ENCODE assay signal across 30 mouse cellular contexts in the genomic region with DNA sequence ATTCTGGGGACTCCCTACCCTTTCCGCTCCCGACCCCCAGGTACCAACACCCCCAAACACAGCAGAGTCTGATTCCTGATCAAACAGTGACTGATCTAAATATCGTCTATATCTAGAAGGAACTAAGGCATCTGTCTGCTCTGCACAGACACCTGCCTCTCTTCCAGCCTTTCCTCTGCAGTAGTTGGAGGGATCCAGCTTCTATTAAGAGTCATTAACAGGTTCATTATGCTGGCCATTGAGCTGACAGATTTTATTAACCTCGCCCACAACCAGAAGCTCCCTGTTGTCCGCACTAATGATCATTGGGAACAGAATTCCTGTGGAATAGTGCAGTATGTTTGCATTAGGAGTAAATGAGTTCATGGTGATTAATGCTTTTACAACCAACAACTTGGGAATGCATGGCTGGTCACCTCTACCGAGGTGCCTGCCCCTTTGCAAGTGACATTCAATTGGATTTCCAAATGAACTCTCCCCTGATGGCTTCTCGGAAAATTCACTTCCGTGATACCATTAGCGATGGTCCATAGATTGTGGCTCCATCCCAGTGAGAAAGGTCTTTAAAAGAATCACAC.
DNase-seq lines count a peak whose midpoint lies in the region; ATAC-seq lines count a peak whose summit lies in the region.
"Had no signal": no experiment of that assay in that cellular context is flagged by ENCODE, and none has a peak within 500 bp of the region (broad histone marks: within the 10 kb centered on the region; RNA-seq: fewer than 3 reads in every experiment).

No protein-coding gene starts in this region.

- no peak overlapping the region for H3K9ac ChIP-seq in forebrain, embryonic 13.5 days
- no peak overlapping the region for H3K9ac ChIP-seq in forebrain, embryonic 16.5 days (replicated peaks; ENCODE audit: low read depth, low read length)
- H3K9ac ChIP-seq in kidney, embryonic 15.5 days: no peak overlapping the region
- no peak overlapping the region for H3K9ac ChIP-seq in kidney, embryonic 14.5 days (ENCODE audit: low read depth, low read length)
- no peak overlapping the region for H3K9ac ChIP-seq in neural tube, embryonic 14.5 days (replicated peaks; ENCODE audit: low read depth, low read length)
- no peak overlapping the region for H3K9ac ChIP-seq in intestine, embryonic 15.5 days
- H3K9ac ChIP-seq: forebrain, embryonic 15.5 days; limb, embryonic 15.5 days; liver, embryonic 13.5 days had no signal

- no peaks in the 10 kb centered on the region for H3K27me3 ChIP-seq in forebrain, embryonic 13.5 days
- H3K27me3 ChIP-seq in forebrain, embryonic 16.5 days (replicated peaks; ENCODE audit: control insufficient read depth, insufficient read depth, low read length): peaks cover 4% of the 10 kb centered on the region; the same call in 1 of the 2 replicates
- H3K27me3 ChIP-seq in kidney, embryonic 15.5 days: peaks cover 11% of the 10 kb centered on the region; the same call in 1 of the 2 replicates
- H3K27me3 ChIP-seq in kidney, embryonic 14.5 days (ENCODE audit: control insufficient read depth, insufficient read depth, low read length): no peaks in the 10 kb centered on the region
- H3K27me3 ChIP-seq in neural tube, embryonic 14.5 days (ENCODE audit: control insufficient read depth, insufficient read depth, low read length): no peaks in the 10 kb centered on the region
- no peaks in the 10 kb centered on the region for H3K27me3 ChIP-seq in intestine, embryonic 15.5 days (replicated peaks)
- H3K27me3 ChIP-seq: CH12.LX; forebrain, embryonic 15.5 days; limb, embryonic 15.5 days; liver, embryonic 13.5 days; megakaryocyte, embryonic 14.5 days had no signal

- no peak overlapping the region for H3K4me2 ChIP-seq in forebrain, embryonic 13.5 days
- H3K4me2 ChIP-seq in forebrain, embryonic 16.5 days (ENCODE audit: low read length): no peak overlapping the region
- H3K4me2 ChIP-seq in kidney, embryonic 15.5 days: no peak overlapping the region
- no peak overlapping the region for H3K4me2 ChIP-seq in kidney, embryonic 14.5 days (replicated peaks; ENCODE audit: low read depth, low read length)
- no peak overlapping the region for H3K4me2 ChIP-seq in neural tube, embryonic 14.5 days (ENCODE audit: low read depth, low read length)
- no peak overlapping the region for H3K4me2 ChIP-seq in intestine, embryonic 15.5 days (replicated peaks)
- H3K4me2 ChIP-seq: forebrain, embryonic 15.5 days; heart, embryonic 11.5 days; limb, embryonic 15.5 days; liver, embryonic 13.5 days had no signal

- peak; percentile 51 for DNase-seq in Muller cell, postnatal 12 days (ENCODE audit: inconsistent ontology term)
- no peak for DNase-seq in frontal cortex, postnatal 36 days (ENCODE audit: low spot score in 2 of 2)
- DNase-seq: adrenal gland, adult 8-10 months; cerebellum, adult 11 months; cerebellum, adult 9-10 months; cerebellum, postnatal 36 days; gastrocnemius, postnatal 25 days; heart, adult 11 months; heart, postnatal 36 days; kidney, adult 18-20 months; kidney, postnatal 10 days; layer of hippocampus, adult 9-11 months; liver, embryonic 13.5 days; lung, adult 18-20 months; lung, postnatal 4 days; midbrain, embryonic 14.5 days had no signal

- H3K4me3 ChIP-seq in forebrain, embryonic 13.5 days: no peak overlapping the region
- no peak overlapping the region for H3K4me3 ChIP-seq in forebrain, embryonic 16.5 days (replicated peaks; ENCODE audit: low read length)
- no peak overlapping the region for H3K4me3 ChIP-seq in kidney, embryonic 15.5 days (replicated peaks)
- H3K4me3 ChIP-seq in kidney, embryonic 14.5 days (ENCODE audit: low read length): no peak overlapping the region
- no peak overlapping the region for H3K4me3 ChIP-seq in neural tube, embryonic 14.5 days (ENCODE audit: low read depth, low read length)
- no peak overlapping the region for H3K4me3 ChIP-seq in intestine, embryonic 15.5 days (replicated peaks)
- H3K4me3 ChIP-seq: forebrain, embryonic 15.5 days; limb, embryonic 10.5 days; limb, embryonic 15.5 days; liver, embryonic 13.5 days; megakaryocyte, embryonic 14.5 days had no signal

- H3K36me3 ChIP-seq in forebrain, embryonic 13.5 days (ENCODE audit: poor library complexity, severe bottlenecking): no peaks in the 10 kb centered on the region
- H3K36me3 ChIP-seq in forebrain, embryonic 16.5 days (ENCODE audit: control insufficient read depth, insufficient read depth): no peaks in the 10 kb centered on the region
- no peaks in the 10 kb centered on the region for H3K36me3 ChIP-seq in kidney, embryonic 15.5 days
- no peaks in the 10 kb centered on the region for H3K36me3 ChIP-seq in kidney, embryonic 14.5 days (ENCODE audit: control insufficient read depth, insufficient read depth, low read length)
- no peaks in the 10 kb centered on the region for H3K36me3 ChIP-seq in neural tube, embryonic 14.5 days (ENCODE audit: control insufficient read depth, insufficient read depth, low read length)
- H3K36me3 ChIP-seq in intestine, embryonic 15.5 days: no peaks in the 10 kb centered on the region
- H3K36me3 ChIP-seq: forebrain, embryonic 15.5 days; limb, embryonic 10.5 days; limb, embryonic 15.5 days; liver, embryonic 13.5 days had no signal

- H3K4me1 ChIP-seq in forebrain, embryonic 13.5 days: peaks cover 7% of the 10 kb centered on the region; the same call in 1 of the 2 replicates
- peaks cover 5% of the 10 kb centered on the region; the same call in 1 of the 2 replicates for H3K4me1 ChIP-seq in forebrain, embryonic 16.5 days (replicated peaks; ENCODE audit: control insufficient read depth, insufficient read depth, low read length)
- H3K4me1 ChIP-seq in kidney, embryonic 15.5 days: peaks cover 8% of the 10 kb centered on the region
- H3K4me1 ChIP-seq in kidney, embryonic 14.5 days (ENCODE audit: control insufficient read depth, insufficient read depth, low read length): peaks cover 5% of the 10 kb centered on the region; the same call in 1 of the 2 replicates
- H3K4me1 ChIP-seq in neural tube, embryonic 14.5 days (ENCODE audit: control insufficient read depth, insufficient read depth, low read length): no peaks in the 10 kb centered on the region
- no peaks in the 10 kb centered on the region for H3K4me1 ChIP-seq in intestine, embryonic 15.5 days (replicated peaks)
- H3K4me1 ChIP-seq: liver, embryonic 13.5 days; megakaryocyte, embryonic 14.5 days had no signal

- H3K9me3 ChIP-seq in forebrain, embryonic 13.5 days (replicated peaks): no peaks in the 10 kb centered on the region
- H3K9me3 ChIP-seq in forebrain, embryonic 16.5 days (ENCODE audit: control insufficient read depth, low read length): no peaks in the 10 kb centered on the region
- H3K9me3 ChIP-seq in kidney, embryonic 15.5 days (replicated peaks): no peaks in the 10 kb centered on the region
- H3K9me3 ChIP-seq in kidney, embryonic 14.5 days (ENCODE audit: control insufficient read depth, low read length): no peaks in the 10 kb centered on the region
- no peaks in the 10 kb centered on the region for H3K9me3 ChIP-seq in neural tube, embryonic 14.5 days (ENCODE audit: control insufficient read depth, low read length)
- no peaks in the 10 kb centered on the region for H3K9me3 ChIP-seq in intestine, embryonic 15.5 days
- H3K9me3 ChIP-seq: forebrain, embryonic 15.5 days; limb, embryonic 10.5 days; limb, embryonic 15.5 days; liver, embryonic 13.5 days had no signal

- 58% methylated on average over 9 of the region's 9 CpGs for WGBS in forebrain, embryonic 13.5 days
- WGBS in forebrain, embryonic 16.5 days: 48% methylated on average over 9 of the region's 9 CpGs
- 45% methylated on average over 9 of the region's 9 CpGs for WGBS in kidney, embryonic 15.5 days
- 42% methylated on average over 9 of the region's 9 CpGs for WGBS in kidney, embryonic 14.5 days
- WGBS in neural tube, embryonic 14.5 days: 42% methylated on average over 9 of the region's 9 CpGs
- 72% methylated on average over 9 of the region's 9 CpGs for WGBS in intestine, embryonic 15.5 days

- peak; percentile 24; the same call in 1 of the 2 replicates for ATAC-seq in forebrain, embryonic 13.5 days
- ATAC-seq in forebrain, embryonic 16.5 days: no peak
- ATAC-seq in kidney, embryonic 15.5 days (replicated peaks; ENCODE audit: low FRiP score): peak; percentile 70; the same call in 1 of the 2 replicates
- no peak; the same call in 1 of the 2 replicates for ATAC-seq in kidney, embryonic 14.5 days (ENCODE audit: low FRiP score, low TSS enrichment)
- ATAC-seq in neural tube, embryonic 14.5 days (ENCODE audit: low read depth): peak; percentile 70
- no peak for ATAC-seq in intestine, embryonic 15.5 days
- ATAC-seq: forebrain, embryonic 15.5 days; inflammation-experienced regulatory T-cells, adult 6 months; lung, postnatal 0 days had no signal

- no peak overlapping the region for H3K27ac ChIP-seq in forebrain, embryonic 13.5 days
- no peak overlapping the region for H3K27ac ChIP-seq in forebrain, embryonic 16.5 days (ENCODE audit: low read length)
- H3K27ac ChIP-seq in kidney, embryonic 15.5 days: no peak overlapping the region
- no peak overlapping the region for H3K27ac ChIP-seq in kidney, embryonic 14.5 days (ENCODE audit: low read depth, low read length)
- peak overlapping the region; percentile 18; the same call in 1 of the 2 replicates for H3K27ac ChIP-seq in neural tube, embryonic 14.5 days (ENCODE audit: low read depth, low read length)
- H3K27ac ChIP-seq in intestine, embryonic 15.5 days: no peak overlapping the region
- H3K27ac ChIP-seq: forebrain, embryonic 15.5 days; limb, embryonic 10.5 days; limb, embryonic 15.5 days; liver, embryonic 13.5 days had no signal

Comparison
In these comparisons a context has a peak if more than half of its experiments do, and no peak if none do; other contexts are left out.
1. ATAC-seq: peak in forebrain, embryonic 13.5 days (single experiment), kidney, embryonic 15.5 days (single experiment) and neural tube, embryonic 14.5 days (single experiment); none in forebrain, embryonic 16.5 days (single experiment), kidney, embryonic 14.5 days (single experiment) and intestine, embryonic 15.5 days (single experiment).